Mouse (Mus musculus) CD4-positive helper T cell, adult 2 months (primary cell): ENCODE data around the gene Pik3c2g.

Experiments used
- DNase-seq: peaks from one replicate; pipeline ENCODE4 v3.0.0-alpha.2; 2012; ENCODE audit warnings: low read depth, missing footprints, low spot score

Gene Pik3c2g

GRCm38 (mm10) chr6:139735708-139736626 is 148.9 kb downstream of the Pik3c2g start:
- DNase-seq: no peak

DNA sequence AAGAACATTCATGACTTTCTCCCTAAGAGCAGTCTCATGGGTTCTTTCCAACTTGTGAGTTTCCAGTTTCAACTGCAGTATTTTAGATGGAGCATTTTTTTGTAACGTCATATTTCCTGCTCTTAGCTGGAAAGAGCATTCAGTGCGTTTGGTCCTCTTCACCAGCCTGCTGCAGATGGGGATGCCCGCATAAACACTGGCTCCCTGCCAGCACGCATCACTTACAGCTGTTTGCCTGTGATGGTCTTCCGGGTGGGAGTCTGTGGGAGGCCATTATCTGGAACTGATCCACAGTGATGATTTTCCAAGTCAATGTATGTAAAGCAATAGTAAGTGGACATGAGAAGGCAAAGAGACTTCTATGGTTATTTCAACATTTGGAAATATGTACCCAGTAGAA is 151.3 kb downstream of the Pik3c2g start:
- no peak for DNase-seq

- no peak for DNase-seq
These were observed 155.8 kb downstream of the Pik3c2g start for GRCm38 (mm10) chr6:139742693-139743432.

DNA sequence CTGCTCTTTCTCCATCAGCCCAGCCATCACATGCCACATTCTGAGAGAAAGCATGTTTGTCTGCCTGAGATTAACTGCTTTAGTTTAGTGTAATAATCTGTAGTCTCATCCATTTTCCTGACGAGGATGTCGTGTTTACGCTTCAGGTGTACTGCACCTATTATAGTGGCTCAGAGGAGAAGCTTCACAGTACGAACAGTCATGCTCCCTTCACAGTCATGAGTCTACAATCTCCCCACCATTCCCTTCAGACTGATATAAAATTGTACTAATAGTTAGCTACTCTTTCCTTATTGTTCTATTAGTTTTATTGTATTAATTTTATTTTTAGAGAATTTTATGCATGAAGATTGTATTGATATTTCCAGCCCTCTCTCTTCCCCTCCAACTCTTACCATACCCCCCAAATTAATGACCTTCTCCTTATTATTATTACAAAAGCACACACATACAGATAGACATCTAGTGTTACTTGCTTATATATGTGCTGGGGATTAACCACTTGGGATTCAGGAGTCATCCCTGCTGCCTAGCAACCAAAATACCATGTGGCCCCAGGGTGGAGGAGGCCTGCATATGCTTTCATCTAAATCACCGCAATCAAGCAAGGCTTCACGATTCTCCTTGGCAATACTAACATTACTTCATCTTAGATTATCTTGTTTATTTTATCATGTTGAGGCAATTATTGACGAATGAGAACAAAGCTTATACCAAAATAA is 159.9 kb downstream of the Pik3c2g start:
- DNase-seq: no peak

DNA sequence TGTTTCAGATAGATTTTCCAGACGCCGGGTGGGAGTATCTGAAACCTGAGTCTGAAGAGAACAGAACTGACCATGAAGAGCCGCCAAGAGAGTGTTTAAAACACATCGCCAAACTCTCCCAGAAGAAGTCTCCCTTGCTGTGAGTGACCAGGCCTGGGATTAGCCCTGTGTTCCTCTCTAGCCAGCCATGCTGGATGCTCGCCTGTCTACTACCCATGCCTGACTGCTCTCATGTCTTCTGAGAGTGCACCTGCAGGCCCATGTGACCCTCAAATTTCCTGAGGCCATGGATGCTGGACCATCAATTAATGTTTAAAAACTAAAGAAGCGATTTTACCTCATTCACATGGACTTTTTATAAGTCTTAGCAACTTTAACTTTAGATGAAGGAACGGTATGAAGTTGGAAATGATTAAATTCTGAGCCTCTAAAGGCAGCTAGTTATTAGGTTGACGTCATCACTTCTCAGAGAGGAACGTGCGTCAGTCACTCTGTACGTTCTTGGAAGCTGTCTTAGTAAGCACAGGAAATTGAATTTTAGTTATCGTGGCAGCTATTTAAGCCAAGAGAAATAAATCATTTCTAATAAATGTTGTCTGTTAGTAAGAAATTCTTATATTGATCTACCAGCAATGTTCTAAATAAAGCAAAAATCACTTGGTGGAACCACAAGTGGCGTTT is 161.2 kb downstream of the Pik3c2g start:
- DNase-seq: no peak

- no peak for DNase-seq
These were observed 163.6 kb downstream of the Pik3c2g start for GRCm38 (mm10) chr6:139750599-139750998.

- DNase-seq: no peak
These were observed 164.0 kb downstream of the Pik3c2g start for GRCm38 (mm10) chr6:139751022-139751421.

- DNase-seq: no peak
These were observed 170.9 kb downstream of the Pik3c2g start for GRCm38 (mm10) chr6:139757876-139758275.

DNA sequence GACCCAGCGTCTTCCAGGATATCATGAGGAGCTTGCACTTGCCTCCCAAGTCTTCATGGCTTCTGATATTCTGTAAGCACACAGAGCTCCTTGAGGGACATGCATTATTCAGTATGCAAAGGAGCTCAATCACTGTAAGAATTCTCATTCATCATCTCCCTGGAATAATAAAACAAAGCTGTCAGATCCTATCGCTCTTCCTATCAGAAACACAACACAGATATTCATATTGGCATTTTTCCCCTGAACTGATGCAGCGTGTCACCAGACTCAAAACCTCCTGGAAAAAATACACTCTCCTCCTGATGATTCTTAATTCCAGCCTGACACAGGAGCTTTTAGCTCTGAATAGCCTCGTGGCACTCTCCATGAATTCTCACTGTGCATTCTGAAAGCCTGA is 174.0 kb downstream of the Pik3c2g start:
- DNase-seq: no peak

DNA sequence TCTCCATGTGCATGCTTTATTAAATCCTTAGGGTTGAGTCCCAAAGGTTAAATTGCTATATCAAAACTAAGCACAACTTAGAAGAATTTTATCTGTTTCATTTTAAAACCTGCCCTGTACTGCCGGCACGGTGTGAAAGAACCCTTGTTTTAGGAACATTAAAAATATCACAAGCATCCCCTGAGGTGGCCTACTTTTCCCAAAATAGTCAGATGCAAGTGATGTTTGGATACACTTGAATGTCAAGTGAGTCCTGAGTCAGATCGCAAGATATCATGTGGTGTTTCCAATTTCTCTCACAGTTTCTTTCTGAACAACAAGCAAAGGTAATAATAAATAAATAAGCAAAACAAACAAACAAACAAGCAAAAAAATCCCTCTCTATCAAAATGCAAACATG is 177.4 kb downstream of the Pik3c2g start:
- DNase-seq: no peak

DNA sequence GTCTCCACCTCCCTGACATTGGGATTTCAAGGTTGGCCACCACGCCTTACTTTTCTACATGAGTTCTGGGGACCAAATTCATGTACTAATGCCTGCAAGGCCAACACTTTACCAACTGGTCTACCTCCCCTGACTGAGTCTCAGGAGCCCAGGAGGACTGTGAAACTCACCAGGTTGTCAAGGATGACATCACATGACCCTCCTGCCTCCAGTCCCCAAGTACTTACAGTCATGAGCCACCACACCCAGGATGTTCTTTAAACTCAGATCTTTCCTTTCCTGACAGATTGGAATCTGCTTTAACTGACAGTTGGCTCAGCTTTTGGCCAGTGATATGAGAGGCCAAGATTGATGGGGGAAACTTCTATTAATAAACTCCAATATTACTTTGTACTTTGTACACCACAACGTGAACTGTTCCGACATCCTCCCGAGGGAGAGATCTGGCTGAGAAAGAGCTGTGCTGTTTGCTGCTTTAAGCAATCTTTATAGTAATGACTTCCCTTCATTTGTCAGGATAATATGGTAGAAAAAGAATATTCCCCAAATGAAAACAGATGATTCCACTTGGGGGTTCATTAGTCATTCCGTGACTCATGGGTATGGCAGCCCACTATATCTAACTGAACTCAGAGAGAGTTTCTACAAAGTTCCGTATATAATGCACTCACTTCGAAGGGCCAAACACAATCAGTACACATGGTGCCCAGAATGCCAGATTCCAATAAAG is 182.9 kb downstream of the Pik3c2g start:
- no peak for DNase-seq

DNA sequence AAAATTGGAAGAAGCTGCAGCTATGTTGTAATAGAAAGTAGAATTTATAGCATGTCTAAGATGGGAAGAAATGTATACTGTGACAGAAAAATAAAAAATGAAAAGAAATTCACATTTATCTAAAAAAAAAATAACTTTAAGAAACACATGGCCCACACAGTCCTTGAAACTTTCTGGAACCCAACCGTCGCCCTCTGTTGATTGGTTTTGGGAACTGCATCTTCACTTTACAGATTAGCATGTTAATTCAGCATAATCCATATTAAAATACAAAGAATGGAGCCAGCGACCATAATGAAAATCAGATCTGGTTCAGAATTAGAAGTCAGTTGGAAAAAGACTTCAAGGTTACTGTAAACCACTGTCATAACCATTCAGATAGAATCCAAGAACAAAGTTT is 183.5 kb downstream of the Pik3c2g start:
- no peak for DNase-seq

- DNase-seq: no peak
These were observed 190.7 kb downstream of the Pik3c2g start for GRCm38 (mm10) chr6:139777576-139778282.

GRCm38 (mm10) chr6:139780028-139780427 is 193.0 kb downstream of the Pik3c2g start:
- no peak for DNase-seq

DNA sequence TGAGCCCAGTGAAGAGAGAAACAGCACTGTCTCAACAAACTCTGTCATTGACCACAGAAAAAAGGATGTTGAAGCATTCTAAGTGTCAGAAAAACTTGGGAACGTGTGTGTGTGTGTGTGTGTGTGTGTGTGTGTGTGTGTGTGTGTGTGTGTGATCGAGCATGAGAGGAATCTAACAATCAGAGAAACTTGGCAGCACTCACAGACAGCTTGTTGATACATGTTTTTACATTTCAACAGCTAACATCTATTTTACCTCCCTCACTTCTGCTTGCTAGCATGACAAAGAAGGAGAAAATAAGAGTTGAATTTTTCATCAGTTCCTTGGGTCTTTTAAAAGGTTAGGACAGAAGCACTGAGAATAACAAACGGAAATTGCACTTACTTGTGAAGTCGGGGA is 202.5 kb downstream of the Pik3c2g start:
- no peak for DNase-seq

DNA sequence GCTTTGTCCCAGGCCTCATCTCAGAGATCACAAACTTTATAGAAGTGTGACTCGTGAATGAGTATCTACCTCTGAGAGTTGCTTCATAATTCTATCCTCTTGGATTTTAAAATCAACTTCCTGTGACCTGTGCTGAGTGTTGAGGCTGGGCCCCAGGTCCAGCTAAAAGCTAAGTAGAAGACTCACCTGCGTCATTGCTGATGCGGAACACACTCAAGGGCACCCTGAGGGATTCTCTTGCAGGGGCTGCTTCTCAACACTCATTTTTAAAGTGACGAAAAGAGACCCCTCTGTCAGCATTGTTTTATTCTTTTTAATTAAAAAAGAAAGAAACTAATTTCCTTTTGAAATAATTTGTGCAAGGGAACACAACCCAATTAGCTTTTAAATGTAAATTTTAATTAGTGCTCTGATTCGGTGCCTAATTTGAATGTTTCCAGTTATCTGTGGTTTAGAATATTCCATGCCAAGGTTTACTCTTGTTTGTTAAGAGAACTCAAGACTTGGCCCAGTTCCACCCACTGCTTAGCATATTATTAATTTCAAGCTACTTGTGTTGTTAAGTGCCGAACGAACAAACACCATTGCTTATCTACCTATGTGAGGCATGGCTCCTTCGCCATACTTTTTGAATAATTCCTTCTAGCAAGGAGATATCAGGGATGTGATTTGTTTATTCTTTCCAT is 212.7 kb downstream of the Pik3c2g start:
- no peak for DNase-seq

- DNase-seq: no peak
These were observed 234.9 kb downstream of the Pik3c2g start for GRCm38 (mm10) chr6:139821916-139822315.

DNA sequence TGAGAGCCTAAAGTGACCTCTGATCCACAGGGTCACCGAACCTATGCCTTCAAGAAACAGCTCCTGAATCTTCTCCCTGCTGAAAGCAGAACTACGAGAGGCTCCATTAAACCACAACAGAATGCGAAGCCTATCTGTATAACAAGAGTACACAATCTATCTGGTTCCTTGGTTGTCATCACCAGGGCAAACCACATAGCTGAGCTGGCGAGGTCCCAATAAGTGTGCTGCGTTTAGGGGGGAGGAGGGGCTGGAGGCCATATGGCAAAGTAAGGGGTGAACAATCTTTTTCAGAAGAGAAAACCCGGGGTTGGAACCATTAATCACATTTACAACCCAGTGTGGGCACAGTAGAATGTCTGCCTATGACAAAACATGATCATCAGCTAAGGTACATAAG is 251.2 kb downstream of the Pik3c2g start:
- DNase-seq: no peak

DNA sequence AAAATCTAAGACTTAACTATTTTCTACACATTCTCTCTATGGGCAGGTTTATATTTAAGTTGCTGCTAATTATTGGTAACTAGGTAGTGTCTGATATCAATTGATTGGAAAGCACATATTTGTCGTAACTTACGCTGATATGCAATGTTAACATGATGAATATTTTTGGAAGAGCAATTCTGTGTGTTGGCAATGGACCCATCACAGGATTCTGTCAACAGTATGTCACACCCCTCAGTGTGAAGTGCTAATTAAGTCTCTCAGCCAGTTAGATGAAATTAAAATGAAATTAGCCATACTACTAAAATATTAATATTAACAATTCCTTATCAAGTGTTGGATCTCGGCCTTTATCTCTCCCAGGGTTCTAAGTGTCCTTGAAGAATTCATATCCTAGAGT is 251.7 kb downstream of the Pik3c2g start:
- no peak for DNase-seq

- DNase-seq: no peak
These were observed 252.9 kb downstream of the Pik3c2g start for GRCm38 (mm10) chr6:139839907-139840306.
